Mouse (Mus musculus) forebrain, embryonic 15.5 days (tissue): ENCODE data around the gene Ccdc148. TPM values are rescaled to one million over a fixed set of nuclear protein-coding genes. Genes with fewer than 3 reads are reported as not detected.
A peak's percentile ranks its signal among the peaks of the same experiment; 100 is the strongest.

ENCODE experiments used
- ATAC-seq: fragments of 200-750 bp; cut with Nextera tagmentation; replicated peaks from 2 replicates; pipeline ENCODE4 v1.8.0; 2017; ENCODE audit warnings: mild to moderate bottlenecking, moderate TSS enrichment, moderate library complexity
- H3K27ac ChIP-seq: fragments of 300-500 bp; sonication (generic); replicated peaks from 2 replicates; pipeline ENCODE4 v1.5.1; 2015; ENCODE audit warnings: mild to moderate bottlenecking, inconsistent platforms
- H3K27me3 ChIP-seq: fragments of 300-500 bp; sonication (generic); 2 replicates; pipeline ENCODE4 v1.6.1; 2015; ENCODE audit warnings: inconsistent platforms
- H3K36me3 ChIP-seq: fragments of 300-500 bp; sonication (generic); 2 replicates; pipeline ENCODE4 v1.6.1; 2015; ENCODE audit warnings: mild to moderate bottlenecking, inconsistent platforms
- H3K4me1 ChIP-seq: fragments of 300-500 bp; sonication (generic); 2 replicates; pipeline ENCODE4 v1.6.1; 2015; ENCODE audit warnings: inconsistent platforms
- H3K4me2 ChIP-seq: fragments of 300-500 bp; sonication (generic); replicated peaks from 2 replicates; pipeline ENCODE4 v1.6.1; 2015; ENCODE audit warnings: mild to moderate bottlenecking, inconsistent platforms
- H3K4me3 ChIP-seq: fragments of 300-500 bp; sonication (generic); 2 replicates; pipeline ENCODE4 v1.5.1; 2015; ENCODE audit warnings: mild to moderate bottlenecking, inconsistent platforms
- H3K9ac ChIP-seq: fragments of 300-500 bp; sonication (generic); replicated peaks from 2 replicates; pipeline ENCODE4 v1.6.1; 2015; ENCODE audit warnings: mild to moderate bottlenecking, inconsistent platforms
- H3K9me3 ChIP-seq: fragments of 300-500 bp; sonication (generic); 2 replicates; pipeline ENCODE4 v1.6.1; 2016; ENCODE audit warnings: inconsistent platforms
- WGBS: fragments of 180-500 bp; shearing (Covaris S2); methylation state at CpG from one replicate; pipeline ENCODE4 v1.1.7; 2015; ENCODE audit warnings: mixed read lengths; 5-methylcytosine and 5-hydroxymethylcytosine counted together
- polyA plus RNA-seq: library from polyadenylated mRNA; unstranded; fragments of >200 nt; fragmentation: Nextera tagmentation; extraction: Ambion mirVana; gene quantifications from 2 replicates; pipeline ENCODE4 v1.2.1, GENCODE M21; 2015

The Ccdc148 gene
- 4.1 and 4.8 TPM in 2 replicates for polyA plus RNA-seq

- peak; percentile 99 for ATAC-seq
- H3K9ac ChIP-seq: peak within 1 kb of the TSS; percentile 73
- peak within 1 kb of the TSS; percentile 88 for H3K27ac ChIP-seq
- peaks cover 28% of the 10 kb centered on the region for H3K4me1 ChIP-seq
- no peaks in the 10 kb centered on the region for H3K36me3 ChIP-seq
- H3K4me3 ChIP-seq: peak within 1 kb of the TSS; percentile 97
- no peaks in the 10 kb centered on the region for H3K9me3 ChIP-seq
- 0% methylated on average over 18 of the region's 37 CpGs for WGBS
- H3K27me3 ChIP-seq: no peaks in the 10 kb centered on the region
- peak within 1 kb of the TSS; percentile 66 for H3K4me2 ChIP-seq
These were observed at the start of gene Ccdc148, which contains the start of gene Pkp4 for GRCm38 (mm10) chr2:59160605-59160963. Ccdc148 (minus strand) TSS chr2:59160683. Pkp4 (plus strand) TSS chr2:59160850.

GRCm38 (mm10) chr2:59208276-59208675 lies 47.8 kb upstream of the Ccdc148 start:
- no peak overlapping the region for H3K9ac ChIP-seq
- no peak overlapping the region for H3K4me3 ChIP-seq
- H3K36me3 ChIP-seq: no peaks in the 10 kb centered on the region
- WGBS: 86% methylated on average over 9 of the region's 9 CpGs
- no peaks in the 10 kb centered on the region for H3K9me3 ChIP-seq
- no peak overlapping the region for H3K27ac ChIP-seq
- H3K4me1 ChIP-seq: peaks cover 9% of the 10 kb centered on the region; the same call in 1 of the 2 replicates
- no peak for ATAC-seq
- no peak overlapping the region for H3K4me2 ChIP-seq
- no peaks in the 10 kb centered on the region for H3K27me3 ChIP-seq

- H3K9ac ChIP-seq: no peak overlapping the region
- no peaks in the 10 kb centered on the region for H3K27me3 ChIP-seq
- H3K4me2 ChIP-seq: no peak overlapping the region
- H3K9me3 ChIP-seq: no peaks in the 10 kb centered on the region
- no peak overlapping the region for H3K4me3 ChIP-seq
- peaks cover 9% of the 10 kb centered on the region; the same call in 1 of the 2 replicates for H3K4me1 ChIP-seq
- H3K36me3 ChIP-seq: no peaks in the 10 kb centered on the region
- no peak for ATAC-seq
- 62% methylated on average over 5 of the region's 5 CpGs for WGBS
- no peak overlapping the region for H3K27ac ChIP-seq
These were observed 47.2 kb upstream of the Ccdc148 start for GRCm38 (mm10) chr2:59207725-59208124.

GRCm38 (mm10) chr2:59207240-59207639 lies 46.8 kb upstream of the Ccdc148 start:
- no peaks in the 10 kb centered on the region for H3K9me3 ChIP-seq
- WGBS: 58% methylated on average over 4 of the region's 4 CpGs
- no peak overlapping the region for H3K9ac ChIP-seq
- no peaks in the 10 kb centered on the region for H3K36me3 ChIP-seq
- no peaks in the 10 kb centered on the region for H3K27me3 ChIP-seq
- no peak for ATAC-seq
- H3K4me3 ChIP-seq: no peak overlapping the region
- H3K4me1 ChIP-seq: peaks cover 9% of the 10 kb centered on the region; the same call in 1 of the 2 replicates
- no peak overlapping the region for H3K4me2 ChIP-seq
- no peak overlapping the region for H3K27ac ChIP-seq

- H3K4me1 ChIP-seq: peaks cover 9% of the 10 kb centered on the region; the same call in 1 of the 2 replicates
- H3K27me3 ChIP-seq: no peaks in the 10 kb centered on the region
- ATAC-seq: no peak
- H3K36me3 ChIP-seq: no peaks in the 10 kb centered on the region
- WGBS: 90% methylated on average over 2 of the region's 2 CpGs
- H3K9ac ChIP-seq: no peak overlapping the region
- no peak overlapping the region for H3K27ac ChIP-seq
- H3K4me3 ChIP-seq: no peak overlapping the region
- H3K9me3 ChIP-seq: no peaks in the 10 kb centered on the region
- no peak overlapping the region for H3K4me2 ChIP-seq
These were observed 45.7 kb upstream of the Ccdc148 start for GRCm38 (mm10) chr2:59206190-59206589.

GRCm38 (mm10) chr2:59205092-59205491 lies 44.6 kb upstream of the Ccdc148 start:
- Histone ChIP-seq H3K27ac (no peak overlapping the region), H3K9me3 (no peaks in the 10 kb centered on the region), H3K36me3 (no peaks in the 10 kb centered on the region), H3K4me1 (peaks cover 12% of the 10 kb centered on the region; the same call in 1 of the 2 replicates), H3K9ac (no peak overlapping the region), H3K4me3 (no peak overlapping the region), H3K27me3 (no peaks in the 10 kb centered on the region), H3K4me2 (no peak overlapping the region)
- 93% methylated on average over 9 of the region's 9 CpGs for WGBS
- no peak for ATAC-seq

GRCm38 (mm10) chr2:59203627-59204425 lies 43.3 kb upstream of the Ccdc148 start:
- Histone ChIP-seq H3K9ac (no peak overlapping the region), H3K4me2 (no peak overlapping the region), H3K27me3 (no peaks in the 10 kb centered on the region), H3K27ac (no peak overlapping the region), H3K36me3 (no peaks in the 10 kb centered on the region), H3K4me1 (peaks cover 12% of the 10 kb centered on the region; the same call in 1 of the 2 replicates), H3K9me3 (no peaks in the 10 kb centered on the region), H3K4me3 (no peak overlapping the region)
- WGBS: 65% methylated on average over 3 of the region's 3 CpGs
- ATAC-seq: no peak

GRCm38 (mm10) chr2:59202930-59203329 lies 42.4 kb upstream of the Ccdc148 start:
- H3K4me1 ChIP-seq: peaks cover 12% of the 10 kb centered on the region; the same call in 1 of the 2 replicates
- H3K27ac ChIP-seq: no peak overlapping the region
- no peak overlapping the region for H3K4me3 ChIP-seq
- H3K9ac ChIP-seq: no peak overlapping the region
- ATAC-seq: no peak
- no peaks in the 10 kb centered on the region for H3K9me3 ChIP-seq
- H3K27me3 ChIP-seq: no peaks in the 10 kb centered on the region
- no peaks in the 10 kb centered on the region for H3K36me3 ChIP-seq
- H3K4me2 ChIP-seq: no peak overlapping the region
- 75% methylated on average over 5 of the region's 5 CpGs for WGBS

- Histone ChIP-seq H3K9me3 (no peaks in the 10 kb centered on the region), H3K27me3 (no peaks in the 10 kb centered on the region), H3K4me1 (peaks cover 12% of the 10 kb centered on the region; the same call in 1 of the 2 replicates), H3K27ac (no peak overlapping the region), H3K4me2 (no peak overlapping the region), H3K9ac (no peak overlapping the region), H3K4me3 (no peak overlapping the region), H3K36me3 (no peaks in the 10 kb centered on the region)
- ATAC-seq: no peak
- 52% methylated on average over 3 of the region's 3 CpGs for WGBS
These were observed 40.0 kb upstream of the Ccdc148 start for GRCm38 (mm10) chr2:59200511-59200910.

- Histone ChIP-seq H3K27ac (no peak overlapping the region), H3K9ac (no peak overlapping the region)
- WGBS: 93% methylated on average over 5 of the region's 5 CpGs
These were observed 39.0 kb upstream of the Ccdc148 start for GRCm38 (mm10) chr2:59199476-59199976.

GRCm38 (mm10) chr2:59197156-59197555 lies 36.7 kb upstream of the Ccdc148 start:
- H3K4me1 ChIP-seq: 0 out of 2 replicates have a peak, but pooled peaks cover 3% of the 10 kb centered on the region
- WGBS: 90% methylated on average over 4 of the region's 4 CpGs
- H3K27me3 ChIP-seq: no peaks in the 10 kb centered on the region
- no peak overlapping the region for H3K27ac ChIP-seq
- no peaks in the 10 kb centered on the region for H3K9me3 ChIP-seq
- H3K4me3 ChIP-seq: no peak overlapping the region
- no peak overlapping the region for H3K4me2 ChIP-seq
- no peak overlapping the region for H3K9ac ChIP-seq
- ATAC-seq: no peak
- no peaks in the 10 kb centered on the region for H3K36me3 ChIP-seq

More at GRCm38 (mm10) chr2:59199476-59199976, 39.0 kb upstream of the Ccdc148 start:
- Histone ChIP-seq H3K27me3 (no peaks in the 10 kb centered on the region), H3K4me2 (no peak overlapping the region), H3K4me1 (0 out of 2 replicates have a peak, but pooled peaks cover 9% of the 10 kb centered on the region), H3K4me3 (no peak overlapping the region), H3K9me3 (no peaks in the 10 kb centered on the region), H3K36me3 (no peaks in the 10 kb centered on the region)
- no peak for ATAC-seq

- Histone ChIP-seq H3K36me3 (no peaks in the 10 kb centered on the region), H3K4me1 (peaks cover 8% of the 10 kb centered on the region), H3K4me3 (no peak overlapping the region), H3K4me2 (no peak overlapping the region), H3K27me3 (no peaks in the 10 kb centered on the region), H3K27ac (no peak overlapping the region), H3K9me3 (no peaks in the 10 kb centered on the region), H3K9ac (no peak overlapping the region)
- ATAC-seq: no peak
- 77% methylated on average over 5 of the region's 5 CpGs for WGBS
These were observed 32.6 kb upstream of the Ccdc148 start for GRCm38 (mm10) chr2:59193117-59193516.
